Mouse (Mus musculus): ENCODE data around the gene Cep68.

Cep68 gene
- long read RNA-seq, experiment 1, full-length matches to known transcripts = 7 of 12 reads
- long read RNA-seq, experiment 1, partial matches to known transcripts = 1 of 12 reads
- long read RNA-seq, experiment 1, other reads (novel, unspliced or antisense) = 4 of 12 reads
- long read RNA-seq, experiment 2, full-length matches to known transcripts = 1 of 8 reads
- long read RNA-seq, experiment 2, partial matches to known transcripts = 0 of 8 reads
- long read RNA-seq, experiment 2, other reads (novel, unspliced or antisense) = 7 of 8 reads

GRCm38 (mm10) chr11:20249296-20250110 lies at the start of gene Cep68:
Cep68 (minus strand) TSS chr11:20249429.
- intact Hi-C loops (cut with DNase I) = loop anchor here (5.0 to 10.0 kb wide), 3 partner anchors 47 to 115 kb away; partner anchors contain the start of genes Rab1a and Slc1a4

DNA sequence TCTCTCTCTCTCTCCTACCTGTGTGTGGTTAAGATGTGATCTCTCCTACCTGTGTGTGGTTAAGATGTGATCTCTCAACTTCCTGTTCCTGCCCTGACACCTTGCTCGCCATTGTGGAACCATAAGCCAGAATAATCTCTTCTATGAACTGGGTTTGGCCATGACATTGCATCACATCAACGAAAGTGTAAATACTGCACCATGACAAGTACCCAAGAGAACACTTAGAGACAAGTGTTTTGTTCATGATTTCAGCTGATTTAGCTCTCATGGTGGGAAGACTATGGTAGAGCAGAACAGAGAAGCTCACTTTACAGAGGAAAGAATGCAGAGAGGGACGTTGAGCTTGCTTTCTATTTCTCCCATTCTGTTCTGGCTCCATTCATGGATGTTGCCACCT lies 35.2 kb upstream of the Cep68 start:
- intact Hi-C loops (cut with DNase I) = no loop called here

DNA sequence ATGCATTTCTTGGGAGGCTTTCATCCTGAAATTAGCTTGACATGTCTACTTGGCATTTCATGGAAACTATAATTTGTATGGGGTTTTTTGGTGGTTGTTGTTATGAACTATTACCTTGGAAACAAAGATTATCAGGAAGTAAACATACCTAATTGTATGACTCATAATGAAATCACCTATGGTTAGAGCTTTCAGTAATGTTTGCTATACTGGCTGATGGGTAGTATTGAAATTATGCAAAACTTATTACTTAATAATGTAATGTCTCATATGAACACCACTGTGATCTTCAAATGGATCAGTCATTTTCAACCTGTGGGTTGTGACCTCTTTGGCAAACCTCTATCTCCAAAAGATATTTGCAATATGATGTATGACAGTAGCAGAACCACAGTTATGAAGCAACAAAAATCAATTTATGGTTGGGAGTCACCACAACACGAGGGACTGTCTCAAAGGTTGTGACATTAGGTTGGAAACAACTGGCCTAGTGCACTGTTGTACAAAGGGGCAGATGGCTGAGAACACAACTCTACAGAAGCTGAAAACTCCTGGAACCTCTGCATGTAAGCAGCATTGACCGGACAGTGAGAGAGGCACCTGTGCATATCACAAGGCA lies 33.5 kb upstream of the Cep68 start:
- intact Hi-C loops (cut with DNase I) = no loop called here

DNA sequence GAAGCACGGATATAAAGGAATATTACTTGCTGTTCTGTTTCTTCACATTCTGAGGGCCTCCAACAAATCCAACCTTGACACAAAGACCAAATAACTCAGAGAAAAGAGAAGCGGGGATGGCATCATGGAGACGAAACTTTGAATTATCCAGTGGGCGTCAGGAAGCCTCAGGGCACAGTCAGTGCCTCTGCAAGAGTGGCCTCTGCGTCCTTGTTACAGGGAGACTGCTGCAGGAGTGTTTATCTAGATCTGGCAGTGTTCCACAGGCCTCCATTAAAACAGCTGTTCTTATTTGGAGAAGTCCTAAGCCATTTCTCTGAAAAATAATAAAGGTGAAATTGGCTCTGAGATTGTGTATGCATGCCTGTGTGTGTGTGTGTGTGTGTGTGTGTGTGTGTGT lies 31.8 kb upstream of the Cep68 start:
- intact Hi-C loops (cut with DNase I) = no loop called here

DNA sequence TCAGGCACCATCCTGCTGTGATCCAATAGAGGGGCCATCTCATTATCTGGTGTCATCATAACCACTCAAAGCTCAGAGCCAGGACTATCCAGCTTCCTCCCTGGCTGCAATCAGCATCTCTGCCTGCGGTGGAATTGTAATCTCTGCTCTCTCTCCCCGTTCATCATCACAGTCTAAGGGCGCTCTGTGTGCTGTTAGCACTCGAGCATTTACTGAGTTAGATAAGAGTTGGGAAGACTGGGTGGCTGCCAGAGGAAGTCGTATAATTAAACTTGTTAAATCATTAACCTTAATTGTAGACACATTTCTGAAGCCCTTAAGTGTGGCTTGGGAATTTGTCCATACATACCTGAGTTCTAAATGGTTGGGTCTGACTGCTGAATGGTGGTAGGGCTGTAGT lies 29.5 kb upstream of the Cep68 start:
- intact Hi-C loops (cut with DNase I) = no loop called here

- intact Hi-C loops (cut with DNase I) = no loop called here
Observed at GRCm38 (mm10) chr11:20277106-20277505, 27.9 kb upstream of the Cep68 start.

- intact Hi-C loops (cut with DNase I) = no loop called here
Observed at GRCm38 (mm10) chr11:20275974-20276373, 26.7 kb upstream of the Cep68 start.

DNA sequence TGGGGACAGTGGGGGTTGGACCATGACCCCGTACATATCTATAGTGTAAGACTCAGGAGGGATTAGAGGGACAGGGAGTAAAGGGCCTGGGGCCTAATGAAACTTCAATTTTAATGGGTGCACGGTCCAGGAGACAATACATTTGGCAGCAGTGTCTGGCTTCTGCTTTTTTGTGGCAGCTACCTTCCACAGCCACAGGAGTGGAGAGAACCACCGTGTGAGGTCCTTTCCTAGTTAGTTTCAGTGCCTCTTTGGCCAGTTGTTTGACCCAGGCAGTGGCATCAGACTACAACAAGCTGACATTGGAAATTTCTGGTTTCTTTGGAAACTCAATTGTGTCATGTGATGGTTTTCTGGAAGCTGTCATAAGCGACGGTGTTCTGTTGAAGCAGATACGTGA lies 20.7 kb upstream of the Cep68 start:
- intact Hi-C loops (cut with DNase I) = no loop called here

- intact Hi-C loops (cut with DNase I) = loop anchor here (2.0 kb wide), 1 partner anchor 140 kb away; no protein-coding TSS in a partner anchor
Observed at GRCm38 (mm10) chr11:20262628-20263380, 13.6 kb upstream of the Cep68 start.

- intact Hi-C loops (cut with DNase I) = loop anchor here (5.0 kb wide), 1 partner anchor 78 kb away; the partner anchor contains the start of gene Slc1a4
Observed at GRCm38 (mm10) chr11:20254791-20255190, 5.6 kb upstream of the Cep68 start.

GRCm38 (mm10) chr11:20253088-20253487 lies 3.9 kb upstream of the Cep68 start:
- intact Hi-C loops (cut with DNase I) = loop anchor here (5.0 kb wide), 1 partner anchor 79 kb away; the partner anchor contains the start of gene Slc1a4

- intact Hi-C loops (cut with DNase I) = loop anchor here (5.0 kb wide), 1 partner anchor 82 kb away; the partner anchor contains the start of gene Slc1a4
Observed at GRCm38 (mm10) chr11:20250476-20251178, 1.4 kb upstream of the Cep68 start.

GRCm38 (mm10) chr11:20248840-20249239 lies 389 bp downstream of the Cep68 start:
- intact Hi-C loops (cut with DNase I) = loop anchor here (5.0 to 10.0 kb wide), 2 partner anchors 47 to 114 kb away; partner anchors contain the start of gene Rab1a

DNA sequence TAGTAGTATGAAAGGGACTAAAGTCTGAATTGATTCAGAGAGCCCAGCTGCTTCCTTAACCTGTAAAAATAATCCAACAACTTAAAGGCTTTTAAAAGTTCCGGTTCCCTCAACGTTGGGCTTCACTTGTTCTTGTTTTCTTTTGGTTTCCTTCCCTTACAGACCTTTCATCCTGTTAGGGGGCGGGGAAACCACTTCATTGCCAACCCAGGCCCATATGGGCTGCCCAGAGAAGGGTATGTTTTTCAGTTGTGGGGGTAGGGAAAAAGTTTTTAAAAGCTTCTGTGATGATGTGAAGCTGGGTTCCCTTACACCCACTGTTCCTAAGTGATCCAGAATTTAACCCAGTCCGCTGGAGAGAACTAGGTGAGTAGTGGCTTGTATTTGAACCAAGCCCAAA lies 952 bp downstream of the Cep68 start:
- intact Hi-C loops (cut with DNase I) = loop anchor here (5.0 to 10.0 kb wide), 2 partner anchors 46 to 113 kb away; partner anchors contain the start of gene Rab1a

DNA sequence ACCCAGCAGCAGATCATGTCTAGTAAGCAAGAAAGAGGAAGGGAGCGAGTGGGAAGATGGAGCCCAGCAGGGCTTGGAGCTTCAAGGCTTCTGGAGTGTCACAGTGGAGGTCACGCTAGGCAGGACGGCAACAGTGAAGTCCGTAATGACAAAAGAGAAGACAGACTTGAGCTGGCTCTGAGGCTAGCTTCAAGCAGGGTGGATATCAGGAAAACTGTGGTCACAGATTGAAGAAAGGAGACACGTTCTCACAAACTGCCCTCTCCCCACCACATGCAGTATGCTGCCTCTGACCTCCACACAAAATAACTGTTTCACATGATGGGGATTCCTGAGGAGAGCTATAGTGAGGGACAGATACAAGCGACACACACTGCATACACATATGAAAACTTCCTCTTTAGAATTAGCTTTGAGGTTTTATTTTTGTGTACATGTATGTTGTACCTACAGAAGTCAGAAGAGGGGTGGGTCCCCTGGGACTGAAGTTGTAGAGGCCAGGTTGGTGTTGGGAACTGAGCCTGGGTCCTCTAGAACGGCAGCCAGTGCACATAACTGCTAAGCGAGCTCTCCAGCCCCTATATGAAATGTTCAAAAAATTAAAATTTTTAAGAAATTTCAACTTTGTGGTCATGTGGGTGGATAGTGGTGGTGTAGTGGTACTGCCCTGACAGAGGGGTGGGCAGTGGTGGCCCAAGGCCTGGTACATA lies 1.9 kb downstream of the Cep68 start:
- intact Hi-C loops (cut with DNase I) = loop anchor here (5.0 to 10.0 kb wide), 2 partner anchors 45 to 112 kb away; partner anchors contain the start of gene Rab1a

GRCm38 (mm10) chr11:20246616-20247015 lies 2.6 kb downstream of the Cep68 start:
- intact Hi-C loops (cut with DNase I) = loop anchor here (5.0 to 10.0 kb wide), 2 partner anchors 44 to 112 kb away; partner anchors contain the start of gene Rab1a

- intact Hi-C loops (cut with DNase I) = loop anchor here (5.0 to 10.0 kb wide), 2 partner anchors 43 to 111 kb away; partner anchors contain the start of gene Rab1a
Observed at GRCm38 (mm10) chr11:20245316-20245715, 3.9 kb downstream of the Cep68 start.

- intact Hi-C loops (cut with DNase I) = loop anchor here (5.0 to 10.0 kb wide), 2 partner anchors 42 to 110 kb away; partner anchors contain the start of gene Rab1a
Observed at GRCm38 (mm10) chr11:20244336-20245290, 4.6 kb downstream of the Cep68 start.

Measured in adrenal gland (tissue).